Mouse (Mus musculus) heart, embryonic 10.5 days (tissue): ENCODE measurements around the gene Vps11. TPM values are rescaled to one million over a fixed set of nuclear protein-coding genes. Genes with fewer than 3 reads are reported as not detected.
"Not testable (repeated sequence)": the region's sequence is repeated elsewhere in the genome, so short reads cannot be mapped to it uniquely, and the experiment has no call there.

ENCODE experiments used
- DNase-seq: peaks from one replicate; pipeline ENCODE4 v3.0.0-alpha.2; 2017; ENCODE audit warnings: low spot score
- H3K27ac ChIP-seq: fragments of 300-500 bp; sonication (generic); 2 replicates; pipeline ENCODE4 v1.5.1; 2016; ENCODE audit warnings: mild to moderate bottlenecking
- H3K27me3 ChIP-seq: fragments of 300-500 bp; sonication (generic); 2 replicates; pipeline ENCODE4 v1.6.1; 2016; ENCODE audit warnings: mild to moderate bottlenecking; ENCODE audit not compliant: poor library complexity, insufficient read depth, severe bottlenecking
- H3K36me3 ChIP-seq: fragments of 300-500 bp; sonication (generic); 2 replicates; pipeline ENCODE4 v1.6.1; 2016; ENCODE audit warnings: mild to moderate bottlenecking, moderate library complexity
- H3K4me1 ChIP-seq: fragments of 300-500 bp; sonication (generic); 2 replicates; pipeline ENCODE4 v1.6.1; 2016; ENCODE audit warnings: mild to moderate bottlenecking
- H3K4me3 ChIP-seq: fragments of 300-500 bp; sonication (generic); 2 replicates; pipeline ENCODE4 v1.5.1; 2016; ENCODE audit warnings: mild to moderate bottlenecking, moderate library complexity
- H3K9me3 ChIP-seq: fragments of 300-500 bp; sonication (generic); 2 replicates; pipeline ENCODE4 v1.6.1; 2016; ENCODE audit warnings: mild to moderate bottlenecking, moderate library complexity
- WGBS: fragments of 180-500 bp; shearing (Covaris S2); methylation state at CpG from one replicate; pipeline ENCODE4 v1.1.7; 2016; 5-methylcytosine and 5-hydroxymethylcytosine counted together
- polyA plus RNA-seq: library from polyadenylated mRNA; unstranded; fragments of >200 nt; fragmentation: Nextera tagmentation; extraction: Ambion mirVana; gene quantifications from 2 replicates; pipeline ENCODE4 v1.2.1, GENCODE M21; 2016

Vps11 gene
- polyA plus RNA-seq, 1 experiment from 2014 or later, result 22.8 TPM

- no peak for DNase-seq
- peaks cover 49% of the 10 kb centered on the region for H3K36me3 ChIP-seq
These were observed 46.6 kb downstream of the Vps11 start for GRCm38 (mm10) chr9:44314910-44315309.

GRCm38 (mm10) chr9:44314257-44314547 is 47.3 kb downstream of the Vps11 start:
- Histone ChIP-seq H3K4me3 (no peak overlapping the region), H3K36me3 (peaks cover 49% of the 10 kb centered on the region), H3K4me1 (peaks cover 46% of the 10 kb centered on the region), H3K9me3 (no peaks in the 10 kb centered on the region), H3K27me3 (0 out of 2 replicates have a peak, but pooled peaks cover 4% of the 10 kb centered on the region), H3K27ac (no peak overlapping the region)
- no peak for DNase-seq
- WGBS, result 69% methylated on average over 4 of the region's 4 CpGs

More at GRCm38 (mm10) chr9:44314910-44315309, 46.6 kb downstream of the Vps11 start:
- WGBS, result 89% methylated on average over 18 of the region's 18 CpGs
- no peak overlapping the region for H3K4me3 ChIP-seq
- no peaks in the 10 kb centered on the region for H3K9me3 ChIP-seq
- H3K27ac ChIP-seq, result no peak overlapping the region
- H3K27me3 ChIP-seq, result 0 out of 2 replicates have a peak, but pooled peaks cover 4% of the 10 kb centered on the region
- H3K4me1 ChIP-seq, result peaks cover 51% of the 10 kb centered on the region

- Histone ChIP-seq H3K27me3 (0 out of 2 replicates have a peak, but pooled peaks cover 4% of the 10 kb centered on the region), H3K36me3 (peaks cover 49% of the 10 kb centered on the region), H3K4me3 (no peak overlapping the region), H3K27ac (no peak overlapping the region), H3K4me1 (peaks cover 40% of the 10 kb centered on the region), H3K9me3 (no peaks in the 10 kb centered on the region)
- 77% methylated on average over 19 of the region's 19 CpGs for WGBS
- DNase-seq, result no peak
These were observed 47.8 kb downstream of the Vps11 start for GRCm38 (mm10) chr9:44313476-44314256.

GRCm38 (mm10) chr9:44311136-44312134 is 50.0 kb downstream of the Vps11 start:
- H3K27me3 ChIP-seq, result 0 out of 2 replicates have a peak, but pooled peaks cover 4% of the 10 kb centered on the region
- H3K36me3 ChIP-seq, result peaks cover 42% of the 10 kb centered on the region
- no peak for DNase-seq
- WGBS, result 14% methylated on average over 27 of the region's 27 CpGs
- peak overlapping the region; percentile 44 for H3K4me3 ChIP-seq
- no peaks in the 10 kb centered on the region for H3K9me3 ChIP-seq
- peak overlapping the region; percentile 76 for H3K27ac ChIP-seq
- H3K4me1 ChIP-seq, result peaks cover 28% of the 10 kb centered on the region

GRCm38 (mm10) chr9:44310750-44311135 is 50.7 kb downstream of the Vps11 start:
- Histone ChIP-seq H3K9me3 (no peaks in the 10 kb centered on the region), H3K4me3 (peak overlapping the region; percentile 44), H3K36me3 (peaks cover 36% of the 10 kb centered on the region), H3K27ac (peak overlapping the region; percentile 76), H3K27me3 (0 out of 2 replicates have a peak, but pooled peaks cover 4% of the 10 kb centered on the region), H3K4me1 (peaks cover 28% of the 10 kb centered on the region)
- 21% methylated on average over 10 of the region's 10 CpGs for WGBS
- DNase-seq, result no peak

GRCm38 (mm10) chr9:44309756-44310155 is 51.7 kb downstream of the Vps11 start:
- 68% methylated on average over 3 of the region's 3 CpGs for WGBS
- DNase-seq, result no peak
- H3K4me3 ChIP-seq, result no peak overlapping the region

GRCm38 (mm10) chr9:44307248-44307647 is 54.2 kb downstream of the Vps11 start:
- no peak overlapping the region for H3K27ac ChIP-seq
- WGBS, result 85% methylated on average over 2 of the region's 2 CpGs
- no peaks in the 10 kb centered on the region for H3K9me3 ChIP-seq
- DNase-seq, result no peak
- 0 out of 2 replicates have a peak, but pooled peaks cover 4% of the 10 kb centered on the region for H3K27me3 ChIP-seq
- H3K36me3 ChIP-seq, result peaks cover 10% of the 10 kb centered on the region
- H3K4me3 ChIP-seq, result no peak overlapping the region
- peaks cover 29% of the 10 kb centered on the region for H3K4me1 ChIP-seq

More at GRCm38 (mm10) chr9:44309756-44310155, 51.7 kb downstream of the Vps11 start:
- peaks cover 28% of the 10 kb centered on the region for H3K4me1 ChIP-seq
- H3K27me3 ChIP-seq, result 0 out of 2 replicates have a peak, but pooled peaks cover 4% of the 10 kb centered on the region
- H3K27ac ChIP-seq, result no peak overlapping the region
- no peaks in the 10 kb centered on the region for H3K9me3 ChIP-seq
- H3K36me3 ChIP-seq, result peaks cover 26% of the 10 kb centered on the region

GRCm38 (mm10) chr9:44306532-44306931 is 54.9 kb downstream of the Vps11 start:
- WGBS, result 91% methylated on average over 6 of the region's 6 CpGs
- no peak overlapping the region for H3K27ac ChIP-seq
- no peak for DNase-seq
- no peaks in the 10 kb centered on the region for H3K9me3 ChIP-seq
- H3K27me3 ChIP-seq, result no peaks in the 10 kb centered on the region
- H3K36me3 ChIP-seq, result peaks cover 18% of the 10 kb centered on the region
- no peak overlapping the region for H3K4me3 ChIP-seq
- peaks cover 25% of the 10 kb centered on the region for H3K4me1 ChIP-seq

- peak; percentile 100 for DNase-seq
- Histone ChIP-seq H3K27me3 (no peaks in the 10 kb centered on the region), H3K9me3 (no peaks in the 10 kb centered on the region), H3K27ac (peak within 1 kb of the TSS; percentile 90), H3K4me1 (peaks cover 15% of the 10 kb centered on the region), H3K36me3 (peaks cover 27% of the 10 kb centered on the region), H3K4me3 (peak within 1 kb of the TSS; percentile 84)
- under 1% methylated on average over 54 of the region's 54 CpGs for WGBS
These were observed 55.9 kb downstream of the Vps11 start, which contains the start of gene Hinfp for GRCm38 (mm10) chr9:44305466-44306079. Hinfp (minus strand) TSS chr9:44305671.

GRCm38 (mm10) chr9:44300001-44300400 is 61.5 kb downstream of the Vps11 start:
- peaks cover 77% of the 10 kb centered on the region for H3K36me3 ChIP-seq

More at GRCm38 (mm10) chr9:44300001-44300400, 61.5 kb downstream of the Vps11 start:
- H3K4me1 ChIP-seq, result peaks cover 11% of the 10 kb centered on the region
- H3K27ac ChIP-seq, DNase-seq, H3K4me3 ChIP-seq, H3K9me3 ChIP-seq, H3K27me3 ChIP-seq: not testable (repeated sequence)
- WGBS, result 92% methylated on average over 3 of the region's 3 CpGs
